Mouse (Mus musculus): ENCODE results near the gene Rasgrp3. TPM values are rescaled to one million over a fixed set of nuclear protein-coding genes. Genes with fewer than 3 reads are reported as not detected.
"Not testable (repeated sequence)": the region's sequence is repeated elsewhere in the genome, so short reads cannot be mapped to it uniquely, and the experiment has no call there.

Gene Rasgrp3
- total RNA-seq, 2 experiments from 2014 or later: not detected

- ATAC-seq (replicated peaks; ENCODE audit: low FRiP score, low TSS enrichment, poor library complexity, severe bottlenecking): not testable (repeated sequence)
Observed at GRCm38 (mm10) chr17:75456096-75456495, 20.4 kb downstream of the Rasgrp3 start.

- peak; percentile 66; the same call in 1 of the 2 replicates for ATAC-seq (replicated peaks; ENCODE audit: low FRiP score, low TSS enrichment, poor library complexity, severe bottlenecking)
Observed at GRCm38 (mm10) chr17:75460621-75461020, 24.9 kb downstream of the Rasgrp3 start.

- no peak for ATAC-seq (replicated peaks; ENCODE audit: low FRiP score, low TSS enrichment, poor library complexity, severe bottlenecking)
Observed at GRCm38 (mm10) chr17:75461771-75462170, 26.1 kb downstream of the Rasgrp3 start.

GRCm38 (mm10) chr17:75463223-75463622, 27.5 kb downstream of the Rasgrp3 start:
- ATAC-seq (replicated peaks; ENCODE audit: low FRiP score, low TSS enrichment, poor library complexity, severe bottlenecking): not testable (repeated sequence)

GRCm38 (mm10) chr17:75463645-75464044, 27.9 kb downstream of the Rasgrp3 start:
- ATAC-seq (replicated peaks; ENCODE audit: low FRiP score, low TSS enrichment, poor library complexity, severe bottlenecking): no peak

DNA sequence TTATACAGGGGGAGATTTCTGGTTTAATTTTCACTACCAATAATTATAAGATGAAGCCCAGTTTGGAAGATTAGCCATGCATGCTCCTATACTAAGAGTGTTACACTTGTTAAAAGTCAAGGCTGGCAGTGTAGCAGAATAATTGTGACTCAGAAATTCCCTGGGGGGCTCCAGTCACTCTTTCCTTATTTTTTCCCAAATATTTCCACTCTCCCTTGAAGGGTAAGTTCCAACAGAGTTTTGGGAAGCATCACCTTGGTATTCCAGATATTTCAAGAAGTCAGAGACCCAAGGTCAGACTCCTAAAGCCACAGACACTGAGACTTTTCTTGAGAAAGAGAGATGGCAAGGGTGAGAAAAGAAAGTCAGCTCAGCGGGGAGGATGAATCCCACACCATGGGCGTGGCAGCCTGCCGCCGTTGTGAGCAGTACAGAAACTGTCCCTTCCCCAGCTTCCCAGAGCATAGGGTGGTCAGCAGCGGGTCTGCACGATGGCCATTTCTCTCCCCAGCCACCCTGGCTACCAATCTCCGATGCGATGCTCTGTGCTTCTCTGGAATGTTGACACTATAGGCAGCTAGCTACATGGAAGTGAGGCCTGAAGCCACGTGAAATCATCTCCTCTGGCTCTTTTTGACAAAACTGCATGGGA, 28.8 kb downstream of the Rasgrp3 start:
- no peak for ATAC-seq (replicated peaks; ENCODE audit: low FRiP score, low TSS enrichment, poor library complexity, severe bottlenecking)

DNA sequence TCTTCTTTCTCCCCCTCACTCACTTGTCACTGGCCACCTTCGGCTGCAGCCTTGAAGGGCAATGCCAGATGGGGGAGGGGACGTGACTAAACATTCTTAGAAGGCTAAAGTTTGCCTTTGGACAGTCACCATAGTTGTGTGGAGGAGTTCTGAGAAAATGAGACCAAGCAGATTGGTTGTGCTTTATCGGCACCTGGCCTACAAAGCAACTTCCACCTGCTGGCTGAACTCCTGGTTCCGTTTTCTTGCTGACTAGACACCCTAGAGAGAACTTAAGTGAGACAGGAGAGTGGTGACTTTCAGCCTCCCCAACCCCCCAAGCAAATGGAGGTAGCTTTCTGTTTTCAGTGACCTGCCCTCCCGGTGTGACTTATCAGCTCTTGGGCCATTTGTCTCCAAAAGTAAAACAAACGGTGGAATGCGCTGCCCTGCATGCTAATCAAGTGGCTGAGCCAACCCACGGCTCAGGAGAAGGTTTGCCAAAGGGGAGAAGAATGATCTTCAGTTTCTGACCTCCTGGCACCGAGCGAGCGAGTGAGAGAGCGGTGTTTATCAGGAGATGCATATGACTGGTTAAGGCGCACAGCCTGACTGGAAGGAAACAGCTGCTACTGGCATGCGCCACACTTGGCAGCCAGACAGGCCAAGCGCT, 29.4 kb downstream of the Rasgrp3 start:
- ATAC-seq (replicated peaks; ENCODE audit: low FRiP score, low TSS enrichment, poor library complexity, severe bottlenecking): peak; percentile 95

DNA sequence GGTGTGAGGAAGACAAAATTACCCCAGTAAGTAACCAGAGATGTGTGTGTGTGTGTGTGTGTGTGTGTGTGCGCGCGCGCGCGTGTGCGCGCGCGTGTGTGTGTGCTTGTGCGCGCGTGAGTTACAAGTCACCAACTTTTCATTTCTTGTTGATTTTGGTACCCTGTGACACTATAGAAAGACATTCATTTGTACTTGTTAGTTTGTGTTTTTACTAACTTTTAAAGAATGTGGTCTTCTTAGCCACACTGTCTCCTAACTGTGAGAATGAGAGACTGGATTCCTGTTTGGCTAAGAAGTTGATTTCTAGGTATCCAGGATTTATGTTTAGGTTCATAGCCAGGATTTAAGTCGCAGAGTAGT, 29.9 kb downstream of the Rasgrp3 start:
- no peak for ATAC-seq (replicated peaks; ENCODE audit: low FRiP score, low TSS enrichment, poor library complexity, severe bottlenecking)

DNA sequence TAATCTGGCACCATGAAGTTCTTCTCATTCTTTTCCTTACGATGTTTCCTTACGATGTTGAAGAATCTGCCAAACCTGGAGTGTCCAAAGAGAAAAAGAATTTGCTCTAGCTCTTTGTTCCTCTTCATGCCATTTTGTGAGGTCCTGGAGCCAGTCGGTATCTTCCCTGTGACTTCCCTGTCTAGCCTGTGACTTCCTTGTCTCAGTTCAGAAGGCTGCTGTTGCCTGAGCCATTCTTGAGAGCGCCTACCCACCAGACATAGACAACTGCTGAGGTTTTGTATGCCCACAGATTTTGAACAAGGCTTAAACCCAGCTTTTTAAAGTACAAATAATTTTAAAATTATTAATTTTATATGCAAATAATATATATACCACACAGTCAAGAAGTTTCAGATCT, 31.3 kb downstream of the Rasgrp3 start:
- no peak for ATAC-seq (replicated peaks; ENCODE audit: low FRiP score, low TSS enrichment, poor library complexity, severe bottlenecking)

DNA sequence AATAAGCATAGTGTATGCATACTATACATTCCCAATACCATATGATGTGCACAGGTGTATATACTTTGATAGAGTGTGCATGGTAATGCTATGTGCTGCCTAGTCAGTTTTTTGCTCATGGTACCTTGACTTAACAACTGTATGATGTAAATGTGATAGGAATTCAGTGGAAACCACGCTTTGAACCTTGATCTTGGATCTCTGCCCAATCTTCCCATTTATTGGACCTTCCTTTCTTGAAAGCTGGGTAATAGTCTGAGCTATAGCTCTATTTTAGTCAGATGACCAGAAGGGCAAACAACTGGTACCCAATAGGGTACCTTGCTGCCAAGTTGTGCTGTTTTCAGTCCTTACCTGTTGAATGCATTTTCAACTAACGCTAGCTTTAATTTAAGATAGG, 31.8 kb downstream of the Rasgrp3 start:
- ATAC-seq (replicated peaks; ENCODE audit: low FRiP score, low TSS enrichment, poor library complexity, severe bottlenecking): no peak

GRCm38 (mm10) chr17:75468479-75469114, 32.9 kb downstream of the Rasgrp3 start:
- ATAC-seq (replicated peaks; ENCODE audit: low FRiP score, low TSS enrichment, poor library complexity, severe bottlenecking): no peak

DNA sequence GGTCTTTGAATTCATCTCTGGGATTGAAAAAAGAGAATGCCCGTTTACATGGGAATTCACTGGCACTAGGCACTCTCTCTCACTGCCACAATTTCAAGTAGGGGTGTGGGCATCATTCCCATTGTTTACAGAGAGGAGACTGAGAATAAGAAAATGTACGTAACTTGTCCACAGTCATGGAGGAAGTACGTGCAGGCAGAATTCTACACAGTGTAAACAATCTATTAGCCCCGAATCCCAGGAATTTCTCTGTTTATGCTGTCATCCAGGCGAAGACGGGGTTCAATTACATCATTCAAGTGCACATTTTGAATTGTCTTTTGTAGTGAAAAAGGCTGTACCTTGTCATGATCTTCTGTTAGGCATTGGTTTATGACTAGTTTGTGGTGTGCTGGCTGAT, 34.6 kb downstream of the Rasgrp3 start:
- no peak for ATAC-seq (replicated peaks; ENCODE audit: low FRiP score, low TSS enrichment, poor library complexity, severe bottlenecking)

GRCm38 (mm10) chr17:75470885-75471610, 35.4 kb downstream of the Rasgrp3 start:
- no peak for ATAC-seq (replicated peaks; ENCODE audit: low FRiP score, low TSS enrichment, poor library complexity, severe bottlenecking)

DNA sequence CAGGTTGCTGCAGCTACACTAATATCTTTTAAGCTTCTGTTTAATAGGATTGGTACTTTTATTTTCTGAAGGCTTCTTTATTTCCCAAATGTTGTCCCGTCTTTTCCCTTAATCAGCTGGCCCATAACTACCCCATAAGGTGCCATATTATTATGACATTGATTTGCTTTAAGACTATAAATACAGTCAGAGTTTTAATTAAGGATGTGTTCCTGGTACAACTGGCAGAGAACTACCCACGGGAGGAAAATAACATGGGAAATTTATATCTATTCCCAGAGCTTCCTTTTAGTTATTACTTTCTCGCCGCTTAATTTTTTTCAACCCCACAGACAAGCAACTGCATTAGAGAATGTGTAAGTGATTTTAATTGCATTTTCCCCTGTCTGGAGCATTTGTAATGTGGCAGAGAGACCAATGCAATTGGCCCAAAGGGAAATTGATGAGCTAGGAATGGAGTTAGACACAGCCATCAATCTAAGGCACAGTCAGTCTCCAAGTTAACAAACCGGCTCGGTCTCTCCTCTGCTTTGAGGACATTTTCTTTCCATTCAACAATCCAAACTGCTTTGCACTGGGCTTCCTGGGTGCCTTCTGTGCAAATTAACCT, 36.1 kb downstream of the Rasgrp3 start:
- ATAC-seq (replicated peaks; ENCODE audit: low FRiP score, low TSS enrichment, poor library complexity, severe bottlenecking): no peak

- ATAC-seq (replicated peaks; ENCODE audit: low FRiP score, low TSS enrichment, poor library complexity, severe bottlenecking): no peak
Observed at GRCm38 (mm10) chr17:75472379-75472778, 36.7 kb downstream of the Rasgrp3 start.

- peak; percentile 50; the same call in 1 of the 2 replicates for ATAC-seq (replicated peaks; ENCODE audit: low FRiP score, low TSS enrichment, poor library complexity, severe bottlenecking)
Observed at GRCm38 (mm10) chr17:75475985-75476384, 40.3 kb downstream of the Rasgrp3 start.

DNA sequence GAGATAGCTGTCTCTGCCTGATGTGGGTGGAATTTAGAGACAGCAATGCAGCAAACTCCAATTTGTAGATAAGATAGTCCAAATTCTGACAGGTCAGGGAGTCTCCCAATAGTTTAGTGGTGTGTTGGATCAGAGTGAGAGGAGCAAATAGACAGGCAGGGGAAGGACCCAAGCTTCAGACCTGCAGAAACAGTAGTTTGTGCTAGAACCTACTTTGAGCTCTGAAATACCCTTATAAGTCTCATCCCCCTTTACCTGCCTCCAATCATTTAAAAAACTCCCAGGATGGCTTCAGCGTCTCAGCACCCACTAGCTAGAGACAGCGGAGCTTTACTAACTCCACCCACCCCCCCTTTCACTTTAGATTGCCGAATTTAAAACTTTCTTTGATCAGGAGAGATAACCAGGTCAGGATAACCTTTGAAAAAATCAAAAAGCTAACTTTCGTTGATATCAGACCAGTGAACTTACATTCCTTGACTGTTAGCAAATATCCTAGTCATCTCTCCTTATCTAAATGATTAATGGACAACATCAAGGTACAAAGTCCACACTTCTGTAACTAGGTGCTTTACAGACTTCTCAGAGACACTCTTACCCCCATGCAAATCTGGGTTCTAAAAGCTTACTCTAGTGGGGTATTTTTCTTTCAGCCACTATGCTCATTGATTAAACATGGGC, 41.2 kb downstream of the Rasgrp3 start:
- no peak for ATAC-seq (replicated peaks; ENCODE audit: low FRiP score, low TSS enrichment, poor library complexity, severe bottlenecking)

- no peak for ATAC-seq (replicated peaks; ENCODE audit: low FRiP score, low TSS enrichment, poor library complexity, severe bottlenecking)
Observed at GRCm38 (mm10) chr17:75477655-75478054, 42.0 kb downstream of the Rasgrp3 start.

- no peak for ATAC-seq (replicated peaks; ENCODE audit: low FRiP score, low TSS enrichment, poor library complexity, severe bottlenecking)
Observed at GRCm38 (mm10) chr17:75478836-75479235, 43.1 kb downstream of the Rasgrp3 start.
